Mouse (Mus musculus): ENCODE results near the gene Ccdc33.

Ccdc33 gene

GRCm38 (mm10) chr9:58118671-58119070 lies at the start of gene Ccdc33:
Ccdc33 (minus strand) TSS chr9:58118823.
- no peak for DNase-seq (ENCODE audit: extremely low read depth, low read depth)

- no peak for DNase-seq (ENCODE audit: extremely low read depth, low read depth)
Measured at GRCm38 (mm10) chr9:58165779-58166178, 47.2 kb upstream of the Ccdc33 start.

GRCm38 (mm10) chr9:58163146-58163545 lies 44.5 kb upstream of the Ccdc33 start:
- no peak for DNase-seq (ENCODE audit: extremely low read depth, low read depth)

GRCm38 (mm10) chr9:58162173-58162572 lies 43.5 kb upstream of the Ccdc33 start:
- no peak for DNase-seq (ENCODE audit: extremely low read depth, low read depth)

GRCm38 (mm10) chr9:58160315-58160714 lies 41.7 kb upstream of the Ccdc33 start:
- DNase-seq (ENCODE audit: extremely low read depth, low read depth) = no peak

GRCm38 (mm10) chr9:58159855-58160254 lies 41.2 kb upstream of the Ccdc33 start:
- no peak for DNase-seq (ENCODE audit: extremely low read depth, low read depth)

GRCm38 (mm10) chr9:58158541-58159311 lies 40.1 kb upstream of the Ccdc33 start:
- DNase-seq (ENCODE audit: extremely low read depth, low read depth) = no peak

GRCm38 (mm10) chr9:58157838-58158237 lies 39.2 kb upstream of the Ccdc33 start:
- no peak for DNase-seq (ENCODE audit: extremely low read depth, low read depth)

GRCm38 (mm10) chr9:58156819-58157560 lies 38.4 kb upstream of the Ccdc33 start:
- DNase-seq (ENCODE audit: extremely low read depth, low read depth) = no peak

- DNase-seq (ENCODE audit: extremely low read depth, low read depth) = no peak
Measured at GRCm38 (mm10) chr9:58155366-58155765, 36.7 kb upstream of the Ccdc33 start.

GRCm38 (mm10) chr9:58153095-58153494 lies 34.5 kb upstream of the Ccdc33 start:
- DNase-seq (ENCODE audit: extremely low read depth, low read depth) = no peak

GRCm38 (mm10) chr9:58150733-58151361 lies 32.2 kb upstream of the Ccdc33 start:
- DNase-seq (ENCODE audit: extremely low read depth, low read depth) = no peak

- DNase-seq (ENCODE audit: extremely low read depth, low read depth) = no peak
Measured at GRCm38 (mm10) chr9:58148806-58149205, 30.2 kb upstream of the Ccdc33 start.

GRCm38 (mm10) chr9:58145417-58145816 lies 26.8 kb upstream of the Ccdc33 start:
- DNase-seq (ENCODE audit: extremely low read depth, low read depth) = no peak

GRCm38 (mm10) chr9:58144664-58145063 lies 26.0 kb upstream of the Ccdc33 start:
- no peak for DNase-seq (ENCODE audit: extremely low read depth, low read depth)

GRCm38 (mm10) chr9:58143419-58143818 lies 24.8 kb upstream of the Ccdc33 start:
- DNase-seq (ENCODE audit: extremely low read depth, low read depth) = no peak

GRCm38 (mm10) chr9:58139947-58140346 lies 21.3 kb upstream of the Ccdc33 start:
- DNase-seq (ENCODE audit: extremely low read depth, low read depth) = no peak

- DNase-seq (ENCODE audit: extremely low read depth, low read depth) = no peak
Measured at GRCm38 (mm10) chr9:58135921-58136321, 17.3 kb upstream of the Ccdc33 start.

- no peak for DNase-seq (ENCODE audit: extremely low read depth, low read depth)
Measured at GRCm38 (mm10) chr9:58134906-58135305, 16.3 kb upstream of the Ccdc33 start.

GRCm38 (mm10) chr9:58133893-58134884 lies 15.6 kb upstream of the Ccdc33 start:
- no peak for DNase-seq (ENCODE audit: extremely low read depth, low read depth)

- no peak for DNase-seq (ENCODE audit: extremely low read depth, low read depth)
Measured at GRCm38 (mm10) chr9:58131735-58132134, 13.1 kb upstream of the Ccdc33 start.

Measured in MEL-GATA-1-ER (cell line).